32 mouse cellular contexts compared by ENCODE assay signal in the genomic region with DNA sequence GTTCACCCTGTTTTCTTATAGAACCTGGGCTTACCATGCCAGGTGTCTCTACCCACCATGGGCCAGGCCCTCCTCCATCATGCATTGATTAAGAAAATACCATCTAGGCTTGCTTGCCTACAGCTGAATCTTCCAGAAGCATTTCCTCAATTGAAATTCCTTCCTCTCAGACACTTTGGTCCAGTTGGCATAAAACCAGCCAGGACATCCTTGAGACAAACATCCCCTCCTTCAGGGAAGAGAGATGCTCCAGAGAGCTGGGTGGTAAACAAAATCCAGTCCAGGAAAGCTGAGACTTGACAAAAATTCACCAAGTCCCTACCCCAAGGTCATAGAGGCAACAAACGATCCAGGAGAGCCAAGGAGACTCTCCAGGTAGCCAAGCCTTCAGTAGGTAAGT. TPM values are rescaled to one million over a fixed set of nuclear protein-coding genes. Genes with fewer than 3 reads are reported as not detected.
DNase-seq lines count a peak whose midpoint lies in the region; ATAC-seq and TF ChIP-seq lines count a peak whose summit lies in the region.
"Had no signal": no experiment of that assay in that cellular context is flagged by ENCODE, and none has a peak within 500 bp of the region (broad histone marks: within the 10 kb centered on the region; RNA-seq: fewer than 3 reads in every experiment).

No protein-coding gene starts in this region.

- no peak for TF ChIP-seq CTCF in heart, adult 2 months (IDR thresholded peaks at IDR 0.05)

- H3K27me3 ChIP-seq in heart, adult 2 months (ENCODE audit: control insufficient read depth, insufficient read depth, low read length), result no peaks in the 10 kb centered on the region
- no peaks in the 10 kb centered on the region for H3K27me3 ChIP-seq in liver, embryonic 11.5 days (replicated peaks; ENCODE audit: control insufficient read depth, insufficient read depth, low read length)
- H3K27me3 ChIP-seq: embryonic facial prominence, embryonic 12.5 days; forebrain, embryonic 13.5 days; heart, embryonic 15.5 days; hindbrain, embryonic 15.5 days; liver, embryonic 13.5 days; midbrain, embryonic 15.5 days; neural tube, embryonic 13.5 days had no signal

- intact Hi-C loops in heart, adult 2 months (cut with DNase I), result loop anchor here (10.0 kb wide), 1 partner anchor 229 kb away; a partner anchor contains a TSS
- intact Hi-C loops in heart, postnatal 25 days (cut with DNase I), result no loop called here
- intact Hi-C loops in left cerebral cortex, postnatal 14 days (cut with DNase I), result loop anchor here (10.0 kb wide), 2 partner anchors 189 to 229 kb away; a partner anchor contains a TSS

- no peak overlapping the region for H3K9ac ChIP-seq in heart, adult 2 months (ENCODE audit: low read depth, low read length)
- H3K9ac ChIP-seq in liver, embryonic 11.5 days (ENCODE audit: low read depth, low read length), result no peak overlapping the region
- H3K9ac ChIP-seq: embryonic facial prominence, embryonic 12.5 days; forebrain, embryonic 13.5 days; heart, embryonic 15.5 days; hindbrain, embryonic 15.5 days; liver, embryonic 13.5 days; lung, embryonic 14.5 days; midbrain, embryonic 15.5 days; neural tube, embryonic 13.5 days had no signal

- no peak for ATAC-seq in liver, embryonic 11.5 days (replicated peaks; ENCODE audit: low FRiP score)
- ATAC-seq: forebrain, embryonic 13.5 days; midbrain, embryonic 15.5 days had no signal

- H3K4me1 ChIP-seq in heart, adult 2 months (ENCODE audit: control insufficient read depth, insufficient read depth, low read length), result no peaks in the 10 kb centered on the region; the same call in 1 of the 2 replicates
- H3K4me1 ChIP-seq in liver, embryonic 11.5 days (replicated peaks; ENCODE audit: control insufficient read depth, insufficient read depth, low read length), result peaks cover 5% of the 10 kb centered on the region
- H3K4me1 ChIP-seq: embryonic facial prominence, embryonic 12.5 days; forebrain, embryonic 13.5 days; heart, embryonic 15.5 days; hindbrain, embryonic 15.5 days; midbrain, embryonic 15.5 days; neural tube, embryonic 13.5 days had no signal

- H3K4me3 ChIP-seq in heart, adult 2 months, result no peak overlapping the region
- H3K4me3 ChIP-seq in liver, embryonic 11.5 days (ENCODE audit: low read depth, low read length), result no peak overlapping the region
- H3K4me3 ChIP-seq: embryonic facial prominence, embryonic 12.5 days; forebrain, embryonic 13.5 days; heart, embryonic 15.5 days; hindbrain, embryonic 15.5 days; liver, embryonic 13.5 days; midbrain, embryonic 15.5 days; neural tube, embryonic 13.5 days had no signal

- 71% methylated on average over 1 of the region's 1 CpGs for WGBS in heart, adult 2 months
- 76% methylated on average over 1 of the region's 1 CpGs for WGBS in liver, embryonic 11.5 days

- no peak for TF ChIP-seq EP300 in heart, adult 2 months (IDR thresholded peaks at IDR 0.05; ENCODE audit: insufficient read depth, low read depth, low read length)

- no peak for DNase-seq in heart, adult 2 months
- DNase-seq in heart, postnatal 25 days (ENCODE audit: low spot score), result no peak
- DNase-seq in liver, embryonic 11.5 days (ENCODE audit: low spot score), result peak; percentile 25
- DNase-seq in liver, result no peak
- DNase-seq in lung, postnatal 14 days, result peak; percentile 39
- DNase-seq in neural tube, embryonic 10.5 days (ENCODE audit: extremely low spot score, low spot score), result no peak
- DNase-seq in left cerebral cortex, postnatal 14 days (ENCODE audit: low spot score in 2 of 2), result no peak
- DNase-seq: cerebellum, adult 18-20 months; cerebellum, postnatal 14 days; gastrocnemius, postnatal 36 days; kidney, adult 9 months; kidney, postnatal 25 days; liver, embryonic 13.5 days; lung, embryonic 14.5 days; retina, postnatal 1 day; thymus, postnatal 36 days had no signal

- H3K9me3 ChIP-seq in liver, embryonic 11.5 days (ENCODE audit: control insufficient read depth, low read length), result no peaks in the 10 kb centered on the region
- H3K9me3 ChIP-seq: embryonic facial prominence, embryonic 12.5 days; heart, embryonic 15.5 days; hindbrain, embryonic 15.5 days; liver, embryonic 13.5 days; midbrain, embryonic 15.5 days; neural tube, embryonic 13.5 days had no signal

- no peak for TF ChIP-seq POLR2A in heart, adult 2 months (IDR thresholded peaks at IDR 0.05; ENCODE audit: insufficient read depth, low read depth, low read length)

- H3K79me2 ChIP-seq in heart, adult 2 months (replicated peaks; ENCODE audit: control insufficient read depth, insufficient read depth, low read length), result no peaks in the 10 kb centered on the region

- H3K36me3 ChIP-seq in heart, adult 2 months (ENCODE audit: control insufficient read depth, insufficient read depth, low read length), result no peaks in the 10 kb centered on the region
- H3K36me3 ChIP-seq in liver, embryonic 11.5 days (ENCODE audit: control insufficient read depth, insufficient read depth, low read length), result no peaks in the 10 kb centered on the region
- H3K36me3 ChIP-seq: embryonic facial prominence, embryonic 12.5 days; heart, embryonic 15.5 days; hindbrain, embryonic 15.5 days; liver, embryonic 13.5 days; midbrain, embryonic 15.5 days; neural tube, embryonic 13.5 days had no signal

- H3K27ac ChIP-seq in heart, adult 2 months, result peak overlapping the region; percentile 41
- H3K27ac ChIP-seq in liver, embryonic 11.5 days (ENCODE audit: low read depth, low read length), result no peak overlapping the region
- H3K27ac ChIP-seq: embryonic facial prominence, embryonic 12.5 days; forebrain, embryonic 13.5 days; heart, embryonic 15.5 days; hindbrain, embryonic 15.5 days; liver, embryonic 13.5 days; midbrain, embryonic 15.5 days; neural tube, embryonic 13.5 days had no signal

- H3K4me2 ChIP-seq in liver, embryonic 11.5 days, result no peak overlapping the region
- H3K4me2 ChIP-seq: embryonic facial prominence, embryonic 12.5 days; forebrain, embryonic 13.5 days; heart, embryonic 15.5 days; hindbrain, embryonic 15.5 days; liver, embryonic 13.5 days; lung, embryonic 14.5 days; midbrain, embryonic 15.5 days; neural tube, embryonic 13.5 days had no signal

RNA-seq across cellular contexts. Expression of a gene that starts 5.0 kb away (rescaled TPM):
- 10 to 100 TPM; 10.5 to 16.4 TPM for total RNA-seq in heart, adult 2 months (2021)
- 39.1 and 44.1 TPM in 2 replicates for polyA plus RNA-seq in heart, adult 2 months (2012; rRNA removed)
- 10 to 100 TPM; 14.6 to 19.4 TPM for total RNA-seq in heart, postnatal 25 days (2021)
- 62.4 and 65.0 TPM in 2 replicates for polyA plus RNA-seq in liver, embryonic 11.5 days (2014; fragmentation: Nextera tagmentation; extraction: Ambion mirVana)
- 10 to 100 TPM; 12.2 to 21.8 TPM for total RNA-seq in left cerebral cortex, postnatal 14 days (2021)

RNA-seq across cellular contexts. Expression of a gene that starts 12.2 kb away (rescaled TPM):
- not detected for total RNA-seq in heart, adult 2 months (2021)
- 0.12 and 0.20 TPM in 2 replicates for polyA plus RNA-seq in heart, adult 2 months (2012; rRNA removed)
- not detected for total RNA-seq in heart, postnatal 25 days (2021)
- not detected in 2 replicates for polyA plus RNA-seq in liver, embryonic 11.5 days (2014; fragmentation: Nextera tagmentation; extraction: Ambion mirVana)
- total RNA-seq in left cerebral cortex, postnatal 14 days (2021), result not detected
- total RNA-seq: adrenal gland, postnatal 4 days; gastrocnemius, adult 18-20 months; gastrocnemius, postnatal 36 days; hematopoietic stem cell, adult 5-6 weeks; left cerebral cortex, adult 18-20 months; left cerebral cortex, postnatal 36 days; megakaryocyte, adult 5-6 weeks had no signal
- polyA plus RNA-seq: embryonic facial prominence, embryonic 12.5 days; forebrain, embryonic 13.5 days; heart, embryonic 15.5 days; hindbrain, embryonic 15.5 days; intestine, embryonic 14.5 days; liver, embryonic 13.5 days; lung, embryonic 14.5 days; midbrain, embryonic 15.5 days; neural tube, embryonic 13.5 days; spleen, adult 2 months; stomach, embryonic 14.5 days had no signal

RNA-seq across cellular contexts. Expression of a gene that starts 12.8 kb away (rescaled TPM):
- total RNA-seq in heart, adult 2 months (2021), result not detected
- polyA plus RNA-seq in heart, adult 2 months (2012; rRNA removed), result not detected in 2 replicates
- not detected for total RNA-seq in heart, postnatal 25 days (2021)
- polyA plus RNA-seq in liver, embryonic 11.5 days (2014; fragmentation: Nextera tagmentation; extraction: Ambion mirVana), result not detected in 2 replicates
- not detected for total RNA-seq in left cerebral cortex, postnatal 14 days (2021)
- total RNA-seq: adrenal gland, adult 18-20 months; adrenal gland, postnatal 4 days; gastrocnemius, adult 18-20 months; gastrocnemius, postnatal 36 days; hematopoietic stem cell, adult 5-6 weeks; left cerebral cortex, adult 18-20 months; left cerebral cortex, postnatal 36 days; megakaryocyte, adult 5-6 weeks had no signal
- polyA plus RNA-seq: embryonic facial prominence, embryonic 12.5 days; forebrain, embryonic 13.5 days; heart, embryonic 15.5 days; hindbrain, embryonic 15.5 days; intestine, embryonic 14.5 days; liver, embryonic 13.5 days; lung, embryonic 14.5 days; midbrain, embryonic 15.5 days; neural tube, embryonic 13.5 days; spleen, adult 2 months; stomach, embryonic 14.5 days had no signal

RNA-seq across cellular contexts. Expression of a gene that starts 24.3 kb away (rescaled TPM):
- total RNA-seq in heart, adult 2 months (2021), result not detected
- polyA plus RNA-seq in heart, adult 2 months (2012; rRNA removed), result not detected in 2 replicates
- total RNA-seq in heart, postnatal 25 days (2021), result not detected
- polyA plus RNA-seq in liver, embryonic 11.5 days (2014; fragmentation: Nextera tagmentation; extraction: Ambion mirVana), result not detected in 2 replicates
- total RNA-seq in left cerebral cortex, postnatal 14 days (2021), result not detected
- total RNA-seq: adrenal gland, postnatal 4 days; gastrocnemius, adult 18-20 months; gastrocnemius, postnatal 36 days; hematopoietic stem cell, adult 5-6 weeks; left cerebral cortex, adult 18-20 months; left cerebral cortex, postnatal 36 days; megakaryocyte, adult 5-6 weeks had no signal
- polyA plus RNA-seq: embryonic facial prominence, embryonic 12.5 days; forebrain, embryonic 13.5 days; heart, embryonic 15.5 days; hindbrain, embryonic 15.5 days; intestine, embryonic 14.5 days; liver, embryonic 13.5 days; lung, embryonic 14.5 days; midbrain, embryonic 15.5 days; neural tube, embryonic 13.5 days; spleen, adult 2 months; stomach, embryonic 14.5 days had no signal

RNA-seq across cellular contexts. Expression of a gene that starts 24.3 kb away (rescaled TPM):
- not detected for total RNA-seq in heart, adult 2 months (2021)
- polyA plus RNA-seq in heart, adult 2 months (2012; rRNA removed), result not detected in 2 replicates
- not detected for total RNA-seq in heart, postnatal 25 days (2021)
- polyA plus RNA-seq in liver, embryonic 11.5 days (2014; fragmentation: Nextera tagmentation; extraction: Ambion mirVana), result not detected in 2 replicates
- total RNA-seq in left cerebral cortex, postnatal 14 days (2021), result not detected
- total RNA-seq: adrenal gland, adult 18-20 months; adrenal gland, postnatal 4 days; gastrocnemius, adult 18-20 months; gastrocnemius, postnatal 36 days; hematopoietic stem cell, adult 5-6 weeks; left cerebral cortex, adult 18-20 months; left cerebral cortex, postnatal 36 days; megakaryocyte, adult 5-6 weeks had no signal
- polyA plus RNA-seq: embryonic facial prominence, embryonic 12.5 days; forebrain, embryonic 13.5 days; heart, embryonic 15.5 days; hindbrain, embryonic 15.5 days; intestine, embryonic 14.5 days; liver, embryonic 13.5 days; lung, embryonic 14.5 days; midbrain, embryonic 15.5 days; neural tube, embryonic 13.5 days; spleen, adult 2 months; stomach, embryonic 14.5 days had no signal

Comparison
In these comparisons a context has a peak if more than half of its experiments do, and no peak if none do; other contexts are left out.
1. DNase-seq: peak in liver, embryonic 11.5 days (single experiment) and lung, postnatal 14 days (single experiment); none in heart, adult 2 months (0 of 2), heart, postnatal 25 days (single experiment), liver (single experiment), neural tube, embryonic 10.5 days (single experiment) and left cerebral cortex, postnatal 14 days (0 of 2).